Mouse (Mus musculus) left cerebral cortex, postnatal 14 days (tissue): ENCODE measurements around the gene Ptpro. TPM values are rescaled to one million over a fixed set of nuclear protein-coding genes. Genes with fewer than 3 reads are reported as not detected.
A peak's percentile ranks its signal among the peaks of the same experiment; 100 is the strongest.

Source experiments
- DNase-seq, 2 experiments: peaks; one replicate each; pipeline ENCODE4 v3.0.0; 2021 to 2022; ENCODE audit warnings: low spot score in 2 of 2, mixed read lengths in 1 of 2
- intact Hi-C: fragments of 180-260 bp; cut with DNase I; formaldehyde crosslinking; loops from one replicate; pipeline ENCODE4 v1.15.1; 2025
- total RNA-seq, 2 experiments: library from RNA; stranded (reverse); gene quantifications; 2 replicates each; pipeline ENCODE4 v1.2.3; 2021

Ptpro gene
- total RNA-seq, 2 experiments from 2014 or later = 46.8 to 51.6 TPM

DNA sequence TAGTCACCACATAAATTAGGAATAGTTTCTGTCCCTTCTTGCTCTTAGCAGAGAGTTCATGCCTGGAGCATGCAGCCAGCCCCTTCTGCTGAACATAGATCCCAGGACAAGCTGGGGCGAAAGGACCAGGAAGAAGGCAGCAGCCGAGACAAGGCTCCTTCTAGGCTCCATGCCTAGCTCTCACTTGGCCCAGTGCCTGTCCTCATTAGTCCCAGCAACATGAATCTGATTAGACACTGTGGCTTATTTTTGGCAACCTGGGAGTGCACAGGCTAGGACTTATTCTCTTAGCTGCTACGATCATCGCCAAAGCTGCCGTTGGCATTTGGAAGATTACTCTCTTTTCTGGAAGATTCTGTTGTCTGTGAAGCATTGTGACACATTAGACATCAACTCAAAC is 112.6 kb downstream of the Ptpro start:
- DNase-seq = peak; percentile 81 to 88
- intact Hi-C loops = loop anchor here (10.0 kb wide), 1 partner anchor 110 kb away; the partner anchor contains the start of gene Ptpro

DNA sequence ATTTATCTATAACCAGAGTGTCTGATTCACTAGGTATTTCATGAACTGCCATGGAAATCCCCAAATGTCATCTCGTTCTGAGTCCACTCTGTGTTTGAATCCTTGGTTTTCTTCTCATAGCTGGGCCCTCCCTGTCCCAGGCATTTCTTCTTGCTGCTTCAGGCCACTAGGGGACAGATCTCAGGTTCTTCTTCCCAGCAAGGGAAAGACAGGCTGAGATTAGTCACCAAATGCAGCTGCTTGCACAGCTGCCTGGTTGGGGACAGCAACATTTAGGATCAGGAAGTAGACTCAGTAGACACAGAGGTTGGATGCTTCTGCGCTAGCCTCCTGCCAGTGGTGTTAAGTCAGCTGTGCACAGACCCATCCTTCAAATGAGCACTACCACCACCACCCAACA is 113.5 kb downstream of the Ptpro start:
- DNase-seq = no peak
- intact Hi-C loops = loop anchor here (10.0 kb wide), 1 partner anchor 111 kb away; the partner anchor contains the start of gene Ptpro

DNA sequence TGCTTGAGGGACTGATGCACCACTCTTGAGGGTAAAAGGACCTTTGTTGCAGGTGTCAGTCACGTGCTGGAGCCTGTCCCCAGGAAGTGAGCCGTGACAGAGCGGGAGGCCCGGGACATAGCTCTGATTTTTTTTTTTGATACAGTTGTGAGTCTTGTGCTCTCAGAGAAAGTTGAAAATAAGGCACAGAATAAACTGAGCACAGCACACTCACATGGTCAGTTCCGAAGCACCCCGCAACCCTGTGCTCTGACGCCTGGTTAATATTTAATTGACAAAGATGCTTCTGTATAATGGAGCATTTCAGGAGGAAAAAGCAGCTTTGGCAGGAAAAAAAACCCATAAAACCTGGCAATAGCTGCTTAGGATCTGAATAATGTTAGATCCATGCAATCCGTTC is 118.6 kb downstream of the Ptpro start:
- no peak for DNase-seq
- intact Hi-C loops = no loop called here

DNA sequence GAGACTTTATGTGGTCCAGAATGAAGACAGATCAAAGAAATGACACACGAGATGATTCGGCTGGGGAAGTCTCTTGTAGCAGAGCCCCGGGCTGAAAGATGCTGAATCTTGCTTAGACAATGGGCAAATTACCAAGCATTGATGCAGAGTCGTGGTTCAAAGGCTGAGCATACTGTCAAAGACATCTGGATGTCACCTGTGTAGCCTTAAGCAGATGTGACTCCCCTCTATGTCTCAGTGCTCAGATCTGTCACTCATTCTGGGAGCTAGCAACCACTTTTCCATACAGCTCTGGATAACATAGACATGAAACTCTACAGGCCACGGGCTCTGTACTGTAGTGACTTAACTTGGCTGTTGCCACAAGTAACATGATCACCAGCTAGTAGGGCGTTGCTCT is 119.3 kb downstream of the Ptpro start:
- DNase-seq = no peak
- intact Hi-C loops = no loop called here

GRCm38 (mm10) chr6:137373920-137374319 is 121.8 kb downstream of the Ptpro start:
- DNase-seq = no peak
- intact Hi-C loops = no loop called here

- DNase-seq = no peak
- intact Hi-C loops = no loop called here
Observed at GRCm38 (mm10) chr6:137382546-137382945, 130.4 kb downstream of the Ptpro start.

DNA sequence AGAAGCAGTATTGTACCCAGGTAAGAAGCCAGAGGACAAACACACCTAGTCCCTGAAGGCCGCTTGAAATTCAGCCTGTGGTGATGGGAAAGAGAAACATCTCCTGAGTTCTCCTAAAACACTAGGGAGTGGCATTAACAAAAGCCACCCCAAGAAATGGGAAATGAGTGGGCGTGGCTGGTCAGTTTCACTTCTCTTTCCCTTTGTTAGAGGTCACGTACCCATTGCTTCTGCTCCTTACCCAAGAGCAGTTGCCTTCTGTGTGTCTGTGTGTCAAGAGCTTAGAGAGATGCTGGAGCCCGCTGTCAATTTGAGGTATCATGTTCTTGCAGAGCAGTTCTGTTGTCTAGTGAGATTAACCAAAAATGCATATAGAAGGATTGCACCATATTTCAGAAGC is 134.2 kb downstream of the Ptpro start:
- intact Hi-C loops = no loop called here
- no peak for DNase-seq

DNA sequence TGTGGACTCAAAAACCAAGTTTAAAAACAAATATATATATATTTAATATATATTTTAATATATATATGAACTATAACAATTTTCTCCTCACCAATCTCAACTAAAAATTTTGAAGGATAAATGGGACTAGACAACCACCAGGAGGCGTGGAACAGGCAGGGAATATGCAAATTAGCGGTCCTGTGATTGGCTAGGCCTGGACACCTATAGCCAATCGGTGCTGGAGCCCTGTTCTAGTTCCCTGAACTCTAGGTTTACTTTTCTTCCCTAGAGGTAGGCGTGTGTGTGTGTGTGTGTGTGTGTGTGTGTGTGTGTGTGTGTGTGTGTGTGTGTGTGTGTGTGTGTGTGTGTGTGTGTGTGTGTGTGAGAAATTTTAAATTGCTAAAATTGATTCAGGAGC is 134.8 kb downstream of the Ptpro start:
- intact Hi-C loops = no loop called here
- peak in 1 of 2 experiments; percentile 20 for DNase-seq

DNA sequence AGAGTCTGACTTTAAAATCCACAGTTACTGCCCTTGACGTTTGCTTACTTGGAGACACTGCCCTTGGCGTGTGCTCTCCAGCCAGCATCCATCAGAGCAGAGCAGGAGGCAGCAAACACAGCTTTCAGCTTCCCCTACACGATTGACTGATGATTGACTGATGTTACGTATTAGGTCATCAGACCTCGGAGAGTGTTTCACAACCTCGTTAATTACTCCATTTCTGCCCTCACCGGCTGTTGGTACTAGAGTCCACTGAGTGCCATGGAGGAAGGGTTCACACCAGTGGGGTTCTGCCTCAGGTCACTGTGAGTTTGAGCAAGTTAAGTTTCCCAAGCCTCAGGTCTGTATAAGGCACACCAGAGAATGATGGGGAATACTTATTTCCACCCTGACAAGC is 143.0 kb downstream of the Ptpro start:
- intact Hi-C loops = loop anchor here (5.0 kb wide), 1 partner anchor 188 kb away; no protein-coding TSS in a partner anchor
- DNase-seq = no peak

DNA sequence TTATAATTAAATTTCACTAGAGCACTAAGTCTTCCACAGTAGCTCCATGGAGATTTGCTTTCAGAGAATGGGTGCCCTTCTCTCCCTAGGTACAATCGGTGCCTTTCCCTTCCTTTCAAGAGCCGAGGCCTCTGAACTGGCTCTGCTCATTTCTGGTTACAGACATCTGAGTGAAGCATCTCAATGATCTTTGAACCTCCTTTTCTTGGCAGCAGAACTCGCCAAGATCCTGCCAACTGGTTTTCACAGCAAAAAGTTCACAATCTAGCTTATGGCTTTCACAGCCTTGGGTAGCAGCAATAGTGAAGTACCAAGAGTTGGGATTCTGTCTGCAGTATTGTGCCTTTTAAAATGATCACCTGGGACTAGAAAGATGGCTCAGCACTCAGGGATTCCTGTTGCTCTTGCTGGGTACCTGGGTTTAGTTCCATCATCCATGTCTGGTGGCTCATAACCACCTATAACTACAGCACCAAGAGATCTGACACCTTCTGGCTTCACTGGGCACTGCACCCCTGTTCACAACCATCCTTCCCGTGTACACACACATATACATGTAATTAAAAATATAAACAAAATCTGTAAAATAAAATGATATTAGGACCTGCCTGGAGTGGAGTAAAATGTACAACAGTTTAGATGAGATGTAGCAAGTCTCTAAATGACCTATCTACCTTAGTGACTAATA is 144.1 kb downstream of the Ptpro start:
- intact Hi-C loops = loop anchor here (5.0 kb wide), 1 partner anchor 189 kb away; no protein-coding TSS in a partner anchor
- no peak for DNase-seq

DNA sequence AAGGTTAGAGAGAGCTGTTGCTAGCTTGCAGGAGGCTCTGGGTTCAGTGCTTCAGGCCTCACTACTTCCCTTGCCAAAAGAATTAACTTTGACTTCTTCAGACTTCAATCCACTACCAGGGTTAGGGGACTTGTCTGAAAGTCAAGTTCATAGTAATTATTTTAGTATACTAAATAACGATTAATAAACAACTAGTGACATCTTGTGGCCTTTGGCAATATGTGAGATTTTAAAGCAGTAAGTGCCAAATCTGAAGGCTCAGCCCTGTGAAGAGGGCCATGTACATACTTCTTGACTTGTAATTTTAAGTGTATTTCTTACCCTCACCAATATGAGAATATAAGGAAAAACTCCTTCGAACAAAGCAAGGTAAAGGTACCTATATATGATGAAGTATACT is 145.2 kb downstream of the Ptpro start:
- intact Hi-C loops = loop anchor here (5.0 kb wide), 1 partner anchor 190 kb away; no protein-coding TSS in a partner anchor
- DNase-seq = no peak

DNA sequence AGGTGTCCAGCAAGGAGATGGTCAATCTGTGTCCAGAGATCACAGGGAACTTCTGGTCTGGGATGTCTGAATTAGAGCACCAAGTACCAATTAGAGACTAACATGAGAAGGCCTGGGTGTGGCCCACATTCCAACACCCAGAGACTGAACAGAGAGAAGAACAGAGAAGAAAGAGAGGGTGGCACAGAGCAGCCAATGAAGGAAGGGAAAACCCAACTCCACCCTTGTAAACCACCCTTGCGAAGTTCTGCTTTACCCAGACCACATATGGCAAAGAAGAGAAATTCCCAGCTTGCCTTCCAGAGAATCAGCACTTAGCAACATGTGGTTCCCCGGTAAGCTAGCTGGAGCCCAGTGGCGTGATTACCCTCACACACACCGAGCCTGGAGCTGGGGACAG is 152.1 kb downstream of the Ptpro start:
- intact Hi-C loops = no loop called here
- DNase-seq = no peak

DNA sequence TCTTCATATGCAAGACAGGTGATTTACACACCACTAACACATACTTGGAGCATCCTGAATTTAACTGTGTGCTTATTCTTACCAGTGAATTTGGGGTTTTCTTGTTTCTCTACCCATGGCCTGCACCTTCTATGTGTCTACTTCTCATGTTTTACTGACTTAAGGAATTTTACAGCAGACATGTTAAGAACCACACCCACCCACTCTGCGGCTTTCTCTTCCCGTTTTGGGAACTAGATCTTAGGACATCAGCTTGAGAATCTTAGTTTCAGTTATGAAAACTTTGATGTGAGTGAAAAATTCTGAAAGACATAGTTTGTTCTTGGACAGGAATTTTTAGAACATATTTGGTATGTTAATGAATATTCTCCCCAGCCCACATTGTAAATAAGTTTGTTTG is 153.6 kb downstream of the Ptpro start:
- DNase-seq = no peak
- intact Hi-C loops = no loop called here

GRCm38 (mm10) chr6:137410510-137410909 is 158.4 kb downstream of the Ptpro start:
- peak in 1 of 2 experiments; percentile 70 for DNase-seq
- intact Hi-C loops = loop anchor here (5.0 kb wide), 1 partner anchor 158 kb away; the partner anchor contains the start of gene Ptpro

DNA sequence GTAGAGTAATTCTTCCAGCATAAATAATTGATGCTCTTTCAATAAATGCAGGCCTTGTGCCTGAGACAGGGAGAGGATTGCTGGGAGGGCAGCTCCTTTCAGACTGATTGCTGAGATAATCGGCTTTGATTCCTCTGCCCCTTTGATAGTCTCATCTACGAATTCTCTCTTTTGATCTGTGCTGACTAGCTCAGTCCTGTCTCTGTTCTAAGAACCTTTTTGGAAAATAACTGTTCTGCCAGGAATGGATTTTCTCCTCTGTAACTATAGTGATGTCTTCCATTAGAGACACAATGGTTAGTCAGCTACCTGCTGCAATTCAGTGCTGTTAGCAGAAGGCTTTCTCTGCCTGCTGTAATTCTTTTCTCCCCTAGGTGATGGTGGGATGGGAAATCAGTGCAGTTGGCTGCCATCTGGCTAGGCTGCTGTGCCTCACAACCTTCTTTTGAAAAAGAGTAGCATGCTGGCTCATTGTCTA is 159.8 kb downstream of the Ptpro start:
- intact Hi-C loops = loop anchor here (5.0 kb wide), 1 partner anchor 160 kb away; the partner anchor contains the start of gene Ptpro
- peak; percentile 26 to 50 for DNase-seq

- intact Hi-C loops = loop anchor here (5.0 kb wide), 1 partner anchor 161 kb away; the partner anchor contains the start of gene Ptpro
- DNase-seq = no peak
Observed at GRCm38 (mm10) chr6:137413045-137413444, 160.9 kb downstream of the Ptpro start.

DNA sequence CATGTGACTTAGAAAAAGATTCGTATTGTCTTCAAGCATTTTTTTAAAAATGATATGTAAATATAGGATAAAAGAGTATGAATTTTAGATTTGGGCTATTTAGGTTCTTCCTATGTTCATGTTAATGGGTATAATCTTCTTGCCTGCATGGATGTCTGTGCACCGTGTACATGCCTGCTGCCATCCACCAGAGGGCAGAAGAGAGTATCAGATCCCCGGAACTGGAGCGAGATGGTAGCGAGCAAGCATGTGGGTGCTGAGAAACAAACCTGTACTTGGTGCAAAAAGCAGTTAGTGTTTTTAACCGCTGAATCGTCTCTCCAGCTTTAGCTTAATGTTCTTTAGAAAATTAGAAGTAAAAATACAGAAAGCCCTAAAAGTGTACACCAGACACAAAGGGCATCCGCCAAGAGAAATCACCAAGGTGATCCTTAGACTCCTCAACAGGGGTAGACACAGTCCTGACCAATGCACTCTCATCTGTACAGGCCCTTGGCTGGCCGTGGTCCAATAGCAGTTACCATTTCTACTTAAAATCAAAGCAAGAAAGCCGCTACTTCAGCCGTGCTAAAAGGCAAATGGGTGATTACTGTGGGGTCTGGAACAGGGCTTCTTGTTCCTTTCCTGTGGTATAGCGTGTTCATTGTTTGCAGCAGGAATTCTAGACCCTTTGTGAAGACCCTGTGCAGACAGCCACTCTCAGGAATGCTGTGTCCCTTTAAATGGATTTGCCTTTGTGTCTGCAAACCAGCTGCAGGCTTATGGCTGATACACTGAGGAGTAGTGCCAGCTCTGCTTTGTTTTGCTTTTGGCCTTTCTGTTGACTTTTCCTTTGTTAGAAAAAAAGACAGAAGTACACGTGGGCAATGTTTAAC is 162.6 kb downstream of the Ptpro start:
- peak in 1 of 2 experiments; percentile 53 for DNase-seq
- intact Hi-C loops = loop anchor here (5.0 kb wide), 1 partner anchor 162 kb away; the partner anchor contains the start of gene Ptpro

- intact Hi-C loops = no loop called here
- no peak for DNase-seq
Observed at GRCm38 (mm10) chr6:137422777-137423176, 170.7 kb downstream of the Ptpro start.

DNA sequence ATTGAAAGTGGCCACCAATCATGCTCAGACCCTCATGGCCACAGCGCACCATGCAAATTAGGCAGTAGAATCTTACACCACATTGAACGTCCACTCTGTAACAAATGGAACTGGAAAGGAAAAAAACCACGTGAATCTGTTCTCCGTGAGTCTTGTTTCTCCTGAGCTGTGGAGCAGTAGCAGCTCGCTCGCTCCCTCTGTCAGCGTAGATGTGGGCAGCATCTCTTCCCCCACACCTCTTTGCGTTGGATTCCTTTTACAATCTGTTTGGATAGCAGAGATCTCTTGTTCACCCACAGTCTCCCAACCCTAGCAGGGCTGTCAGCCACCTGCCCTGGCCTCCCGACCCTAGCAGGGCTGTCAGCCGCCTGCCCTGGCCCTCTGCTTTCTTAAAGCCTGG is 171.7 kb downstream of the Ptpro start:
- intact Hi-C loops = no loop called here
- no peak for DNase-seq
